Mouse (Mus musculus) B cell, adult (primary cell): ENCODE measurements around the gene Mindy1. TPM values are rescaled to one million over a fixed set of nuclear protein-coding genes. Genes with fewer than 3 reads are reported as not detected.

Experiments used
- total RNA-seq: library from RNA; stranded (reverse); gene quantifications from 4 replicates; pipeline ENCODE4 v1.2.4, GENCODE M21; 2023; ENCODE audit not compliant: inconsistent age

Gene Mindy1
- total RNA-seq, result 32.4 to 40.2 TPM (median 36.0 TPM) in 4 replicates

GRCm38 (mm10) chr3:95281216-95282126 lies at the start of gene Mindy1, which contains the start of gene Prune1:
Mindy1 (plus strand) TSS chr3:95281345.
Prune1 (minus strand) TSS chr3:95282076.

GRCm38 (mm10) chr3:95241498-95241897 lies 39.6 kb upstream of the Mindy1 start, which contains the start of gene Gm128:
Gm128 (minus strand) TSS chr3:95241598.

GRCm38 (mm10) chr3:95250783-95251424 lies 30.2 kb upstream of the Mindy1 start, which contains the start of gene Bnipl:
Bnipl (minus strand) TSS chr3:95251193.

GRCm38 (mm10) chr3:95307100-95307499 lies 26.0 kb downstream of the Mindy1 start, which contains the start of gene Anxa9:
Anxa9 (minus strand) TSS chr3:95307176.

GRCm38 (mm10) chr3:95314486-95315093 lies 33.4 kb downstream of the Mindy1 start, which contains the start of gene Cers2:
Cers2 (plus strand) TSS chr3:95314791.

Other genes with a start within 250 kb of the Mindy1 start
- gene Psmd4, start 238.7 kb upstream of the Mindy1 start, total RNA-seq, result 124 to 144 TPM (median 133 TPM) in 4 replicates
- 33.7 to 38.4 TPM (median 36.5 TPM) in 4 replicates for gene Pip5k1a, start 174.4 kb upstream of the Mindy1 start, total RNA-seq
- 53.3 to 68.2 TPM (median 62.1 TPM) in 4 replicates for gene Vps72, start 170.3 kb upstream of the Mindy1 start, total RNA-seq
- 1.5 to 4.0 TPM (median 2.2 TPM) in 4 replicates for gene Tmod4, start 156.9 kb upstream of the Mindy1 start, total RNA-seq
- gene Scnm1, start 147.3 kb upstream of the Mindy1 start, total RNA-seq, result 57.3 to 78.5 TPM (median 59.9 TPM) in 4 replicates
- 5.3 to 7.8 TPM (median 6.3 TPM) in 4 replicates for gene Lysmd1, start 147.3 kb upstream of the Mindy1 start, total RNA-seq
- gene Tnfaip8l2, start 139.0 kb upstream of the Mindy1 start, total RNA-seq, result 24.3 to 35.2 TPM (median 28.0 TPM) in 4 replicates
- gene Sema6c, start 120.9 kb upstream of the Mindy1 start, total RNA-seq, result 0.18 to 1.1 TPM (median 0.54 TPM) in 3 of 4 replicates, not detected in the other
- gene Gabpb2, start 63.4 kb upstream of the Mindy1 start, total RNA-seq, result 66.4 to 77.9 TPM (median 74.8 TPM) in 4 replicates
- gene Cdc42se1, start 52.6 kb upstream of the Mindy1 start, total RNA-seq, result 193 to 216 TPM (median 202 TPM) in 4 replicates
- gene Mllt11, start 49.2 kb upstream of the Mindy1 start, total RNA-seq, result 4.9 to 8.2 TPM (median 7.6 TPM) in 4 replicates
- gene Gm128, start 39.7 kb upstream of the Mindy1 start, total RNA-seq, result not detected in 4 replicates
- gene Bnipl, start 30.2 kb upstream of the Mindy1 start, total RNA-seq, result not detected in 4 replicates
- 9.9 to 11.6 TPM (median 11.1 TPM) in 4 replicates for gene Prune1, start 731 bp downstream of the Mindy1 start, total RNA-seq
- gene Anxa9, start 25.8 kb downstream of the Mindy1 start, total RNA-seq, result 1.2 to 2.2 TPM (median 2.0 TPM) in 4 replicates
- gene Cers2, start 33.4 kb downstream of the Mindy1 start, total RNA-seq, result 121 to 134 TPM (median 130 TPM) in 4 replicates
- gene Setdb1, start 75.9 kb downstream of the Mindy1 start, total RNA-seq, result 31.4 to 38.1 TPM (median 33.0 TPM) in 4 replicates
- not detected in 4 replicates for gene 4930558C23Rik, start 121.5 kb downstream of the Mindy1 start, total RNA-seq
- 79.2 to 85.4 TPM (median 82.6 TPM) in 4 replicates for gene Arnt, start 153.0 kb downstream of the Mindy1 start, total RNA-seq
- gene Ctsk, start 217.9 kb downstream of the Mindy1 start, total RNA-seq, result 1.4 to 2.4 TPM (median 2.0 TPM) in 4 replicates
- 450 to 511 TPM (median 488 TPM) in 4 replicates for gene Ctss, start 245.4 kb downstream of the Mindy1 start, total RNA-seq